ENCODE assay signal across 13 mouse cellular contexts in the genomic region with DNA sequence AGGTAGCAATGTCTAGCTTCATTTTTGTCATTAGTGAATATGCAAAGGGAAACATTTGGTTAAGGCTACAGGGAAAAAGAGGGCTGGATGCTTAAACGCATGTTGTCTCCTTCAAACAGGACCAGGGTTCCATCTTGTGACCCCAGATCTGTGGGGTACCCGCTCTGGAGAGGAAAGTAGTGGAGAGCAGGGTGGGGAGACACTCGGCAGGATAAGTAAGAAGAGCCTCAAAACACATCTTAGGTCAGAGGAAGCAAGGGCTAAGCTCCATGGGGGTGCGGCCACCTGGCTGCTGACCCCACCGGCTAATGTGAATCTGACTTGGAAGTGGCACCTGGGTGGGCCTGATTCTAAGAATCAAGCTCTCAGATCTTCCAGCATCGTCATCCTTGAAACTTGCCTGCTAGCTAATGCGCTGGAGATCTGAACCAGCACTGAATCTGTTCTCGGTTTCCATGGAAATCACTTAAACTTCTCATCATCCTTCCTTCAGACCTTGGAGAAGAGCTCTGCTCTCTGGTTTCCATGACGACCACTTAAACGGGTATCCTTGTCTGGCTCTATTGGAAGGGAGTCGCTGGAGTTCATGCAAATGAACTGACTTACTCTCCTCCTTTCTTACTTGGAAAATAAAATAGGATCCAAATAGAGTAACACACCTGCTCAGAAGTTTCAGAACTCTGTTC. TPM values are rescaled to one million over a fixed set of nuclear protein-coding genes. Genes with fewer than 3 reads are reported as not detected.
DNase-seq lines count a peak whose midpoint lies in the region; ATAC-seq and TF ChIP-seq lines count a peak whose summit lies in the region.
"Had no signal": no experiment of that assay in that cellular context is flagged by ENCODE, and none has a peak within 500 bp of the region (broad histone marks: within the 10 kb centered on the region; RNA-seq: fewer than 3 reads in every experiment).

No protein-coding gene starts in this region.

- no peak overlapping the region for H3K4me3 ChIP-seq in hindbrain, embryonic 14.5 days (replicated peaks; ENCODE audit: low read length)
- no peak overlapping the region for H3K4me3 ChIP-seq in neural tube, embryonic 14.5 days (ENCODE audit: low read depth, low read length)
- H3K4me3 ChIP-seq in heart, adult 2 months = no peak overlapping the region
- H3K4me3 ChIP-seq in intestine, embryonic 15.5 days (replicated peaks) = no peak overlapping the region
- H3K4me3 ChIP-seq: embryonic facial prominence, embryonic 13.5 days; limb, embryonic 12.5 days had no signal

- H3K36me3 ChIP-seq in hindbrain, embryonic 14.5 days (replicated peaks; ENCODE audit: control insufficient read depth, insufficient read depth) = no peaks in the 10 kb centered on the region
- no peaks in the 10 kb centered on the region for H3K36me3 ChIP-seq in neural tube, embryonic 14.5 days (ENCODE audit: control insufficient read depth, insufficient read depth, low read length)
- no peaks in the 10 kb centered on the region for H3K36me3 ChIP-seq in heart, adult 2 months (ENCODE audit: control insufficient read depth, insufficient read depth, low read length)
- H3K36me3 ChIP-seq in intestine, embryonic 15.5 days = no peaks in the 10 kb centered on the region
- H3K36me3 ChIP-seq: embryonic facial prominence, embryonic 13.5 days; limb, embryonic 12.5 days had no signal

- no peaks in the 10 kb centered on the region for H3K27me3 ChIP-seq in hindbrain, embryonic 14.5 days (ENCODE audit: control insufficient read depth, insufficient read depth, low read length)
- no peaks in the 10 kb centered on the region for H3K27me3 ChIP-seq in neural tube, embryonic 14.5 days (ENCODE audit: control insufficient read depth, insufficient read depth, low read length)
- no peaks in the 10 kb centered on the region for H3K27me3 ChIP-seq in heart, adult 2 months (ENCODE audit: control insufficient read depth, insufficient read depth, low read length)
- no peaks in the 10 kb centered on the region for H3K27me3 ChIP-seq in intestine, embryonic 15.5 days (replicated peaks)
- H3K27me3 ChIP-seq: embryonic facial prominence, embryonic 13.5 days; limb, embryonic 12.5 days had no signal

- 37% methylated on average over 11 of the region's 11 CpGs for WGBS in hindbrain, embryonic 14.5 days
- WGBS in neural tube, embryonic 14.5 days = 42% methylated on average over 11 of the region's 11 CpGs
- WGBS in heart, adult 2 months = 57% methylated on average over 11 of the region's 11 CpGs
- 55% methylated on average over 11 of the region's 11 CpGs for WGBS in intestine, embryonic 15.5 days

- TF ChIP-seq EP300 in heart, adult 2 months (IDR thresholded peaks at IDR 0.05; ENCODE audit: insufficient read depth, low read depth, low read length) = no peak

- peak overlapping the region; percentile 15; the same call in 1 of the 2 replicates for H3K4me2 ChIP-seq in hindbrain, embryonic 14.5 days (replicated peaks)
- no peak overlapping the region for H3K4me2 ChIP-seq in neural tube, embryonic 14.5 days (ENCODE audit: low read depth, low read length)
- no peak overlapping the region for H3K4me2 ChIP-seq in intestine, embryonic 15.5 days (replicated peaks)
- H3K4me2 ChIP-seq: embryonic facial prominence, embryonic 13.5 days; limb, embryonic 12.5 days had no signal

- H3K9me3 ChIP-seq in hindbrain, embryonic 14.5 days (ENCODE audit: control insufficient read depth, low read length) = no peaks in the 10 kb centered on the region
- no peaks in the 10 kb centered on the region for H3K9me3 ChIP-seq in neural tube, embryonic 14.5 days (ENCODE audit: control insufficient read depth, low read length)
- H3K9me3 ChIP-seq in intestine, embryonic 15.5 days = no peaks in the 10 kb centered on the region
- H3K9me3 ChIP-seq: embryonic facial prominence, embryonic 13.5 days; limb, embryonic 12.5 days had no signal

- intact Hi-C loops in heart, adult 2 months (cut with DNase I) = no loop called here

- peak; percentile 69 for DNase-seq in left cerebral cortex, adult 11 months (ENCODE audit: low spot score)
- no peak for DNase-seq in left cerebral cortex, adult 18-20 months (ENCODE audit: low spot score in 2 of 2)
- DNase-seq in brain, embryonic 18.5 days (ENCODE audit: low read depth, low spot score) = peak; percentile 92
- DNase-seq in hindbrain, embryonic 14.5 days (ENCODE audit: low spot score) = peak; percentile 78
- no peak for DNase-seq in heart, adult 2 months
- DNase-seq in kidney, postnatal 10 days = no peak
- DNase-seq: gastrocnemius, postnatal 25 days had no signal

- peak; percentile 89 for ATAC-seq in hindbrain, embryonic 14.5 days (ENCODE audit: low FRiP score)
- ATAC-seq in neural tube, embryonic 14.5 days (ENCODE audit: low read depth) = peak; percentile 82; the same call in 1 of the 2 replicates
- no peak for ATAC-seq in intestine, embryonic 15.5 days
- ATAC-seq: CD4-positive, CD25-positive, alpha-beta regulatory T cell, adult 4 months had no signal

- TF ChIP-seq CTCF in heart, adult 2 months (IDR thresholded peaks at IDR 0.05) = no peak

- no peak overlapping the region for H3K9ac ChIP-seq in hindbrain, embryonic 14.5 days
- no peak overlapping the region for H3K9ac ChIP-seq in neural tube, embryonic 14.5 days (replicated peaks; ENCODE audit: low read depth, low read length)
- no peak overlapping the region for H3K9ac ChIP-seq in heart, adult 2 months (ENCODE audit: low read depth, low read length)
- no peak overlapping the region for H3K9ac ChIP-seq in intestine, embryonic 15.5 days
- H3K9ac ChIP-seq: embryonic facial prominence, embryonic 13.5 days; limb, embryonic 12.5 days had no signal

- peak overlapping the region; percentile 86 for H3K27ac ChIP-seq in hindbrain, embryonic 14.5 days
- no peak overlapping the region for H3K27ac ChIP-seq in neural tube, embryonic 14.5 days (ENCODE audit: low read depth, low read length)
- no peak overlapping the region for H3K27ac ChIP-seq in heart, adult 2 months
- no peak overlapping the region for H3K27ac ChIP-seq in intestine, embryonic 15.5 days
- H3K27ac ChIP-seq: embryonic facial prominence, embryonic 13.5 days; limb, embryonic 12.5 days had no signal

- no peaks in the 10 kb centered on the region for H3K79me2 ChIP-seq in heart, adult 2 months (replicated peaks; ENCODE audit: control insufficient read depth, insufficient read depth, low read length)

- peaks cover 20% of the 10 kb centered on the region for H3K4me1 ChIP-seq in hindbrain, embryonic 14.5 days (replicated peaks; ENCODE audit: control insufficient read depth, insufficient read depth, low read length)
- peaks cover 7% of the 10 kb centered on the region; the same call in 1 of the 2 replicates for H3K4me1 ChIP-seq in neural tube, embryonic 14.5 days (ENCODE audit: control insufficient read depth, insufficient read depth, low read length)
- H3K4me1 ChIP-seq in heart, adult 2 months (ENCODE audit: control insufficient read depth, insufficient read depth, low read length) = no peaks in the 10 kb centered on the region
- H3K4me1 ChIP-seq in intestine, embryonic 15.5 days (replicated peaks) = no peaks in the 10 kb centered on the region; the same call in 1 of the 2 replicates

- no peak for TF ChIP-seq POLR2A in heart, adult 2 months (IDR thresholded peaks at IDR 0.05; ENCODE audit: insufficient read depth, low read depth, low read length)

RNA-seq across cellular contexts. Expression of a gene that starts 32.6 kb away (rescaled TPM):
- under 1 TPM; 0.14 to 0.35 TPM for total RNA-seq in left cerebral cortex, adult 18-20 months (2021)
- 0.36 TPM in 1 of 2 replicates, not detected in the other for polyA plus RNA-seq in hindbrain, embryonic 14.5 days (2014; fragmentation: Nextera tagmentation; extraction: Ambion mirVana)
- polyA plus RNA-seq in neural tube, embryonic 14.5 days (2014; fragmentation: Nextera tagmentation; extraction: Ambion mirVana) = 0.25 and 0.50 TPM in 2 replicates
- not detected for total RNA-seq in heart, adult 2 months (2021)
- polyA plus RNA-seq in heart, adult 2 months (2012; rRNA removed) = 0.06 and 0.29 TPM in 2 replicates
- not detected in 2 replicates for polyA plus RNA-seq in intestine, embryonic 15.5 days (2015; fragmentation: Nextera tagmentation; extraction: Ambion mirVana)
- total RNA-seq: gastrocnemius, postnatal 25 days had no signal
- polyA plus RNA-seq: CD4-positive, CD25-positive, alpha-beta regulatory T cell, adult 4 months; kidney, embryonic 16.5 days; limb, embryonic 12.5 days had no signal

Comparison
In these comparisons a context has a peak if more than half of its experiments do, and no peak if none do; other contexts are left out.
1. DNase-seq: peak in left cerebral cortex, adult 11 months (single experiment), brain, embryonic 18.5 days (single experiment) and hindbrain, embryonic 14.5 days (single experiment); none in left cerebral cortex, adult 18-20 months (0 of 2), heart, adult 2 months (0 of 2) and kidney, postnatal 10 days (single experiment).